Mouse (Mus musculus): Measurements from ENCODE around the gene Tecpr2. TPM values are rescaled to one million over a fixed set of nuclear protein-coding genes. Genes with fewer than 3 reads are reported as not detected.
"Not testable (repeated sequence)": the region's sequence is repeated elsewhere in the genome, so short reads cannot be mapped to it uniquely, and the experiment has no call there.

Gene Tecpr2
- polyA plus RNA-seq, 1 experiment from 2014 or later: 8.3 TPM

- WGBS: 17% methylated on average over 9 of the region's 9 CpGs
- no peak for ATAC-seq (ENCODE audit: low FRiP score)
- H3K9me3 ChIP-seq: no peaks in the 10 kb centered on the region
- H3K4me3 ChIP-seq (replicated peaks): peak overlapping the region; percentile 96
- peaks cover 23% of the 10 kb centered on the region for H3K27me3 ChIP-seq
- peaks cover 23% of the 10 kb centered on the region for H3K4me1 ChIP-seq
- H3K4me2 ChIP-seq: peak overlapping the region; percentile 70
- H3K9ac ChIP-seq: peak overlapping the region; percentile 90
- peaks cover 10% of the 10 kb centered on the region for H3K36me3 ChIP-seq (replicated peaks)
- H3K27ac ChIP-seq: no peak overlapping the region
These were observed 38.2 kb upstream of the Tecpr2 start for GRCm38 (mm10) chr12:110850929-110851256.

GRCm38 (mm10) chr12:110851414-110851813 is 37.6 kb upstream of the Tecpr2 start:
- H3K9me3 ChIP-seq: no peaks in the 10 kb centered on the region
- peaks cover 18% of the 10 kb centered on the region for H3K4me1 ChIP-seq
- H3K4me3 ChIP-seq (replicated peaks): no peak overlapping the region
- peaks cover 18% of the 10 kb centered on the region for H3K27me3 ChIP-seq
- peaks cover 13% of the 10 kb centered on the region for H3K36me3 ChIP-seq (replicated peaks)
- no peak for ATAC-seq (ENCODE audit: low FRiP score)
- peak overlapping the region; percentile 70 for H3K4me2 ChIP-seq
- no peak overlapping the region for H3K9ac ChIP-seq
- WGBS: 81% methylated on average over 12 of the region's 12 CpGs
- no peak overlapping the region for H3K27ac ChIP-seq

- no peak overlapping the region for H3K27ac ChIP-seq
- H3K9ac ChIP-seq: no peak overlapping the region
- H3K4me1 ChIP-seq: peaks cover 17% of the 10 kb centered on the region
- peaks cover 13% of the 10 kb centered on the region for H3K36me3 ChIP-seq (replicated peaks)
- no peak overlapping the region for H3K4me3 ChIP-seq (replicated peaks)
- no peak for ATAC-seq (ENCODE audit: low FRiP score)
- 87% methylated on average over 1 of the region's 1 CpGs for WGBS
- H3K27me3 ChIP-seq: peaks cover 13% of the 10 kb centered on the region
- no peak overlapping the region for H3K4me2 ChIP-seq
- H3K9me3 ChIP-seq: no peaks in the 10 kb centered on the region
These were observed 37.1 kb upstream of the Tecpr2 start for GRCm38 (mm10) chr12:110851923-110852322.

GRCm38 (mm10) chr12:110854786-110855737 is 34.0 kb upstream of the Tecpr2 start:
- Histone ChIP-seq H3K4me2 (no peak overlapping the region), H3K27me3 (no peaks in the 10 kb centered on the region), H3K36me3 (replicated peaks) (peaks cover 16% of the 10 kb centered on the region), H3K4me1 (peaks cover 14% of the 10 kb centered on the region), H3K9ac (no peak overlapping the region), H3K9me3 (no peaks in the 10 kb centered on the region), H3K4me3 (replicated peaks) (no peak overlapping the region), H3K27ac (no peak overlapping the region)
- 88% methylated on average over 32 of the region's 32 CpGs for WGBS
- no peak for ATAC-seq (ENCODE audit: low FRiP score)

GRCm38 (mm10) chr12:110857196-110857595 is 31.9 kb upstream of the Tecpr2 start:
- H3K4me1 ChIP-seq: peaks cover 11% of the 10 kb centered on the region
- H3K27ac ChIP-seq: no peak overlapping the region
- no peak overlapping the region for H3K4me2 ChIP-seq
- H3K4me3 ChIP-seq (replicated peaks): no peak overlapping the region
- no peaks in the 10 kb centered on the region for H3K27me3 ChIP-seq
- WGBS: 87% methylated on average over 7 of the region's 7 CpGs
- peaks cover 16% of the 10 kb centered on the region for H3K36me3 ChIP-seq (replicated peaks)
- no peak for ATAC-seq (ENCODE audit: low FRiP score)
- H3K9ac ChIP-seq: no peak overlapping the region
- no peaks in the 10 kb centered on the region for H3K9me3 ChIP-seq

- WGBS: 97% methylated on average over 15 of the region's 15 CpGs
- peaks cover 21% of the 10 kb centered on the region for H3K36me3 ChIP-seq (replicated peaks)
- not testable (repeated sequence) for H3K9ac ChIP-seq; H3K27ac ChIP-seq; H3K4me3 ChIP-seq (replicated peaks); H3K9me3 ChIP-seq; ATAC-seq (ENCODE audit: low FRiP score); H3K27me3 ChIP-seq; H3K4me2 ChIP-seq
- peaks cover 11% of the 10 kb centered on the region for H3K4me1 ChIP-seq
These were observed 30.4 kb upstream of the Tecpr2 start for GRCm38 (mm10) chr12:110858681-110859080.

GRCm38 (mm10) chr12:110860293-110860692 is 28.8 kb upstream of the Tecpr2 start:
- Histone ChIP-seq H3K4me1 (peaks cover 14% of the 10 kb centered on the region), H3K9me3 (no peaks in the 10 kb centered on the region), H3K27me3 (no peaks in the 10 kb centered on the region), H3K36me3 (replicated peaks) (peaks cover 20% of the 10 kb centered on the region), H3K27ac (no peak overlapping the region), H3K4me2 (no peak overlapping the region), H3K9ac (no peak overlapping the region), H3K4me3 (replicated peaks) (no peak overlapping the region)
- no peak for ATAC-seq (ENCODE audit: low FRiP score)

- peaks cover 16% of the 10 kb centered on the region for H3K4me1 ChIP-seq
- no peak overlapping the region for H3K9ac ChIP-seq
- H3K27ac ChIP-seq: no peak overlapping the region
- ATAC-seq (ENCODE audit: low FRiP score): no peak
- no peaks in the 10 kb centered on the region for H3K27me3 ChIP-seq
- peaks cover 17% of the 10 kb centered on the region; the same call in 1 of the 2 replicates for H3K36me3 ChIP-seq (replicated peaks)
- no peaks in the 10 kb centered on the region for H3K9me3 ChIP-seq
- no peak overlapping the region for H3K4me2 ChIP-seq
- no peak overlapping the region for H3K4me3 ChIP-seq (replicated peaks)
- 61% methylated on average over 7 of the region's 7 CpGs for WGBS
These were observed 27.8 kb upstream of the Tecpr2 start for GRCm38 (mm10) chr12:110861256-110861655.

GRCm38 (mm10) chr12:110864008-110864407 is 25.1 kb upstream of the Tecpr2 start:
- Histone ChIP-seq H3K27ac (no peak overlapping the region), H3K4me3 (replicated peaks) (no peak overlapping the region), H3K4me2 (no peak overlapping the region), H3K9ac (no peak overlapping the region), H3K4me1 (peaks cover 16% of the 10 kb centered on the region), H3K36me3 (replicated peaks) (peaks cover 38% of the 10 kb centered on the region), H3K27me3 (no peaks in the 10 kb centered on the region), H3K9me3 (no peaks in the 10 kb centered on the region)
- no peak for ATAC-seq (ENCODE audit: low FRiP score)
- WGBS: 93% methylated on average over 6 of the region's 6 CpGs

- Histone ChIP-seq H3K4me3 (replicated peaks) (no peak overlapping the region), H3K27ac (peak overlapping the region; percentile 51; the same call in 1 of the 2 replicates), H3K36me3 (replicated peaks) (peaks cover 43% of the 10 kb centered on the region), H3K27me3 (no peaks in the 10 kb centered on the region), H3K4me2 (no peak overlapping the region), H3K9me3 (no peaks in the 10 kb centered on the region), H3K9ac (no peak overlapping the region), H3K4me1 (peaks cover 16% of the 10 kb centered on the region)
- WGBS: 51% methylated on average over 6 of the region's 6 CpGs
- no peak for ATAC-seq (ENCODE audit: low FRiP score)
These were observed 23.5 kb upstream of the Tecpr2 start for GRCm38 (mm10) chr12:110865571-110865970.

GRCm38 (mm10) chr12:110865989-110866388 is 23.1 kb upstream of the Tecpr2 start:
- 0 out of 2 replicates have a peak overlapping the region, but pooled peaks have one; percentile 51 for H3K27ac ChIP-seq
- H3K9me3 ChIP-seq: no peaks in the 10 kb centered on the region
- H3K4me2 ChIP-seq: no peak overlapping the region
- H3K27me3 ChIP-seq: no peaks in the 10 kb centered on the region
- WGBS: 69% methylated on average over 10 of the region's 10 CpGs
- ATAC-seq (ENCODE audit: low FRiP score): no peak
- no peak overlapping the region for H3K4me3 ChIP-seq (replicated peaks)
- H3K4me1 ChIP-seq: peaks cover 14% of the 10 kb centered on the region
- H3K36me3 ChIP-seq (replicated peaks): peaks cover 43% of the 10 kb centered on the region
- no peak overlapping the region for H3K9ac ChIP-seq

GRCm38 (mm10) chr12:110870107-110870506 is 19.0 kb upstream of the Tecpr2 start:
- no peak for ATAC-seq (ENCODE audit: low FRiP score)
- 0 out of 2 replicates have a peak, but pooled peaks cover 2% of the 10 kb centered on the region for H3K4me1 ChIP-seq
- no peak overlapping the region for H3K4me3 ChIP-seq (replicated peaks)
- no peaks in the 10 kb centered on the region for H3K9me3 ChIP-seq
- no peak overlapping the region for H3K27ac ChIP-seq
- peaks cover 76% of the 10 kb centered on the region for H3K36me3 ChIP-seq (replicated peaks)
- 88% methylated on average over 4 of the region's 4 CpGs for WGBS
- H3K9ac ChIP-seq: no peak overlapping the region
- H3K4me2 ChIP-seq: no peak overlapping the region
- no peaks in the 10 kb centered on the region for H3K27me3 ChIP-seq

- peaks cover 81% of the 10 kb centered on the region for H3K36me3 ChIP-seq (replicated peaks)
- H3K4me3 ChIP-seq (replicated peaks): no peak overlapping the region
- no peak for ATAC-seq (ENCODE audit: low FRiP score)
- no peaks in the 10 kb centered on the region for H3K4me1 ChIP-seq
- no peak overlapping the region for H3K27ac ChIP-seq
- H3K9ac ChIP-seq: no peak overlapping the region
- no peak overlapping the region for H3K4me2 ChIP-seq
- H3K27me3 ChIP-seq: no peaks in the 10 kb centered on the region
- WGBS: 94% methylated on average over 5 of the region's 5 CpGs
- H3K9me3 ChIP-seq: no peaks in the 10 kb centered on the region
These were observed 17.8 kb upstream of the Tecpr2 start for GRCm38 (mm10) chr12:110871247-110871646.

Data from forebrain, embryonic 12.5 days (tissue).